Mouse (Mus musculus) G1E-ER4 (cell line): Measurements from ENCODE around the gene Ttc29. TPM values are rescaled to one million over a fixed set of nuclear protein-coding genes. Genes with fewer than 3 reads are reported as not detected.

ENCODE experiments used
- GATA1 ChIP-seq: IDR thresholded peaks from one replicate; pipeline ENCODE4 v1.8.0; 2012; ENCODE audit warnings: low read length, inconsistent platforms
- polyA plus RNA-seq: library from polyadenylated mRNA; stranded (reverse); fragments of >175 nt; gene quantifications from 2 replicates; pipeline ENCODE4 v1.2.3, GENCODE M21; 2012

Ttc29 gene
- polyA plus RNA-seq, 1 experiment, result not detected

- no peak for TF ChIP-seq GATA1
These were observed 219.4 kb downstream of the Ttc29 start for GRCm38 (mm10) chr8:78432451-78432850.

GRCm38 (mm10) chr8:78433318-78433717 is 220.2 kb downstream of the Ttc29 start:
- no peak for TF ChIP-seq GATA1

- TF ChIP-seq GATA1, result no peak
These were observed 221.2 kb downstream of the Ttc29 start for GRCm38 (mm10) chr8:78434340-78434739.

- TF ChIP-seq GATA1, result no peak
These were observed 221.9 kb downstream of the Ttc29 start for GRCm38 (mm10) chr8:78434823-78435623.

- TF ChIP-seq GATA1, result no peak
These were observed 222.5 kb downstream of the Ttc29 start for GRCm38 (mm10) chr8:78435624-78435960.

- TF ChIP-seq GATA1, result no peak
These were observed 223.1 kb downstream of the Ttc29 start, which contains the start of gene Pou4f2 for GRCm38 (mm10) chr8:78436071-78436651. TSS of gene Pou4f2 (minus strand) at chr8:78436645.

GRCm38 (mm10) chr8:78436661-78437060 is 223.6 kb downstream of the Ttc29 start:
- no peak for TF ChIP-seq GATA1

GRCm38 (mm10) chr8:78437140-78438045 is 224.3 kb downstream of the Ttc29 start:
- TF ChIP-seq GATA1, result no peak

- no peak for TF ChIP-seq GATA1
These were observed 225.0 kb downstream of the Ttc29 start for GRCm38 (mm10) chr8:78438121-78438520.

- no peak for TF ChIP-seq GATA1
These were observed 229.7 kb downstream of the Ttc29 start for GRCm38 (mm10) chr8:78442781-78443180.

Other genes with a start within 250 kb of the Ttc29 start
- not detected in 2 replicates for gene Pou4f2, start 223.3 kb downstream of the Ttc29 start, polyA plus RNA-seq